Mouse (Mus musculus) E14TG2a.4 (cell line): ENCODE results near the gene Acaa1a.

Experiments
- H3K27me3 ChIP-seq: 2 replicates; pipeline ENCODE4 v1.6.1; 2014; ENCODE audit warnings: low read length, control low read depth; ENCODE audit not compliant: insufficient read depth
- H3K36me3 ChIP-seq: 2 replicates; pipeline ENCODE4 v1.6.1; 2014; ENCODE audit warnings: low read length, control low read depth; ENCODE audit not compliant: insufficient read depth
- H3K4me1 ChIP-seq: replicated peaks from 2 replicates; pipeline ENCODE4 v1.6.1; 2014; ENCODE audit warnings: low read depth, low read length, control low read depth
- H3K4me3 ChIP-seq: replicated peaks from 2 replicates; pipeline ENCODE4 v1.5.1; 2014; ENCODE audit warnings: mild to moderate bottlenecking, low read length
- H3K9me3 ChIP-seq: 2 replicates; pipeline ENCODE4 v1.6.1; 2014; ENCODE audit warnings: low read length, control low read depth
- CTCF ChIP-seq: conservative IDR thresholded peaks from 2 replicates; pipeline ENCODE4 v1.5.1; 2014; ENCODE audit warnings: low read length
- NANOG ChIP-seq: IDR thresholded peaks from 2 replicates; pipeline ENCODE4 v1.6.1; 2014; ENCODE audit warnings: borderline replicate concordance, low read length, mixed read lengths
- POU5F1 ChIP-seq: IDR thresholded peaks from 2 replicates; pipeline ENCODE4 v1.6.1; 2014; ENCODE audit warnings: low read length, borderline replicate concordance

The Acaa1a gene

DNA sequence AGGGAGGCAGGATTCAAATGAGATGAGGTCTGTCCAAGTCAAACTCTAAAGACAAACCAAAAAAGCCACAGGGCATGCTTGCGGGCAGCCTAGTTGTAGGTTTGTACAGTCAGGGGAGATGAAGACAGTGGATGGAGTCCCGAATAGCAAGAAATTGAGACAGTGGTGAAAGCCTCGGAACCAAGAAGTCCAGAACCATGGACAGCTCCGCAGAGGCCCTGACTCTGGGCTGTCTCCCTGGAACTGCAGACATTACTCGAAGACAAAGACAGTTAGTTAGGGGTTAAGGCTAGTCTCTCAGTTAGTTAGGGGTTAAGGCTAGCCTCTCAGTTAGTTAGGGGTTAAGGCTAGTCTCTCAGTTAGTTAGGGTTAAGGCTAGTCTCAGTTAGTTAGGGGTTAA, 49.5 kb downstream of the Acaa1a start:
- H3K9me3 ChIP-seq = peaks cover 7% of the 10 kb centered on the region; the same call in 1 of the 2 replicates
- no peak overlapping the region for H3K4me3 ChIP-seq
- TF ChIP-seq POU5F1 = no peak
- TF ChIP-seq NANOG = no peak
- TF ChIP-seq CTCF = no peak
- peaks cover 31% of the 10 kb centered on the region for H3K4me1 ChIP-seq
- H3K36me3 ChIP-seq = peaks cover 38% of the 10 kb centered on the region
- no peaks in the 10 kb centered on the region for H3K27me3 ChIP-seq

DNA sequence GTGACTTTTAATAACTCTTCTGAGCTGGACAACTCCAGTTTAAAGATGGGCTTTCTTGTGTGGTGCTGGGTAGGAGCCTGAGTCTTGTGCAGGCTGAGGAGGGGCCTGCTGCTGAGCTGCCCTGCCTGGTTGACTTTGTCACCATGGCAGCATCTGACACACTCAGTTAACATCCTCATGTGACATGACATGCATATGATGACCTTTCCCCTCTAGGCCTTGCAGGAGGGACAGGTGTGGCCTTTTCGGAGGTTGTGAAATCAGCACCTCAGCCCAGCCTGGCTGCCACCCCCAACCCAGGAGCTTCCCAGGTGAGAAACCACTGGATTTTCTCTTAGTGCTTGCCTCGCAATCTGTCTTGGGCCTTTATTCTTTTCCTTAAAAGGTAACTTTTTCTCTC, 50.7 kb downstream of the Acaa1a start:
- H3K4me3 ChIP-seq = no peak overlapping the region
- H3K36me3 ChIP-seq = peaks cover 31% of the 10 kb centered on the region
- peaks cover 31% of the 10 kb centered on the region for H3K4me1 ChIP-seq
- H3K27me3 ChIP-seq = no peaks in the 10 kb centered on the region
- peaks cover 5% of the 10 kb centered on the region; the same call in 1 of the 2 replicates for H3K9me3 ChIP-seq
- no peak for TF ChIP-seq POU5F1
- no peak for TF ChIP-seq CTCF
- TF ChIP-seq NANOG = no peak

GRCm38 (mm10) chr9:119394808-119395207, 55.3 kb downstream of the Acaa1a start:
- Histone ChIP-seq H3K4me1 (peaks cover 24% of the 10 kb centered on the region), H3K27me3 (no peaks in the 10 kb centered on the region), H3K9me3 (no peaks in the 10 kb centered on the region), H3K36me3 (peaks cover 16% of the 10 kb centered on the region), H3K4me3 (no peak overlapping the region)
- TF ChIP-seq NANOG (no peak), CTCF (no peak), POU5F1 (no peak)
